Mouse (Mus musculus) ES-E14 (cell line): ENCODE results near the gene Il13.

Experiments
- CHD2 ChIP-seq: IDR thresholded peaks from 2 replicates; pipeline ENCODE4 v1.6.1; 2014; ENCODE audit warnings: mild to moderate bottlenecking, low read depth, low read length, inconsistent platforms
- ZC3H11A ChIP-seq: IDR thresholded peaks from 2 replicates; pipeline ENCODE4 v1.6.1; 2012; ENCODE audit warnings: low read depth, mild to moderate bottlenecking, inconsistent platforms, low read length, borderline replicate concordance
- ZNF384 ChIP-seq: IDR thresholded peaks from 2 replicates; pipeline ENCODE4 v1.6.1; 2012; ENCODE audit warnings: low read depth, low read length, inconsistent platforms

- TF ChIP-seq ZC3H11A, result no peak
- TF ChIP-seq CHD2, result no peak
- no peak for TF ChIP-seq ZNF384
These were observed 2.7 kb upstream of the Il13 start for GRCm38 (mm10) chr11:53637046-53637802.
